Mouse (Mus musculus): ENCODE measurements at regions not wholly inside any gene's neighbourhood (a gene's known extent, or its start where the extent isn't known, plus 50 kb on each side); places are given as distances from the start of the nearest gene placed in this dataset.
"Not testable (repeated sequence)": the region's sequence is repeated elsewhere in the genome, so short reads cannot be mapped to it uniquely, and the experiment has no call there.

- no peaks in the 10 kb centered on the region for H3K4me1 ChIP-seq (ENCODE audit: insufficient read depth, low read depth, low read length)
- TF ChIP-seq CTCF (IDR thresholded peaks at IDR 0.05) (no peak), EP300 (IDR thresholded peaks at IDR 0.05) (peak; percentile 29; the same call in 1 of the 2 replicates)
- no peak overlapping the region for H3K27ac ChIP-seq (ENCODE audit: low read length)
- H3K9me3 ChIP-seq (ENCODE audit: low read length), result no peaks in the 10 kb centered on the region
- no peaks in the 10 kb centered on the region for H3K27me3 ChIP-seq (replicated peaks; ENCODE audit: insufficient read depth, low read length)
- no peaks in the 10 kb centered on the region for H3K36me3 ChIP-seq (ENCODE audit: insufficient read depth, low read length)
- H3K4me2 ChIP-seq (replicated peaks; ENCODE audit: low read depth, low read length), result no peak overlapping the region
- peak; percentile 62; the same call in 1 of the 2 replicates for ATAC-seq
- no peak overlapping the region for H3K9ac ChIP-seq (replicated peaks; ENCODE audit: low read depth)
- WGBS, result 57% methylated on average over 3 of the region's 3 CpGs
- no peak overlapping the region for H3K4me3 ChIP-seq (ENCODE audit: low read depth, low read length)
- peak; percentile 50 for DNase-seq (ENCODE audit: low spot score)
Observed at GRCm38 (mm10) chr2:16849916-16850315, 493.8 kb downstream of the Plxdc2 start.

GRCm38 (mm10) chr2:16860056-16860455 is 504.0 kb downstream of the Plxdc2 start:
- Histone ChIP-seq H3K27me3 (replicated peaks; ENCODE audit: insufficient read depth, low read length) (no peaks in the 10 kb centered on the region), H3K9me3 (ENCODE audit: low read length) (no peaks in the 10 kb centered on the region), H3K4me1 (ENCODE audit: insufficient read depth, low read depth, low read length) (no peaks in the 10 kb centered on the region), H3K36me3 (ENCODE audit: insufficient read depth, low read length) (no peaks in the 10 kb centered on the region), H3K9ac (replicated peaks; ENCODE audit: low read depth) (no peak overlapping the region), H3K27ac (ENCODE audit: low read length) (no peak overlapping the region), H3K4me2 (replicated peaks; ENCODE audit: low read depth, low read length) (no peak overlapping the region), H3K4me3 (ENCODE audit: low read depth, low read length) (no peak overlapping the region)
- no peak for ATAC-seq
- no peak for DNase-seq (ENCODE audit: low spot score)
- no peak for TF ChIP-seq EP300 (IDR thresholded peaks at IDR 0.05)
- 77% methylated on average over 5 of the region's 5 CpGs for WGBS

GRCm38 (mm10) chr2:16866163-16866852 is 510.2 kb downstream of the Plxdc2 start:
- H3K4me2 ChIP-seq (replicated peaks; ENCODE audit: low read depth, low read length), result no peak overlapping the region
- no peak overlapping the region for H3K27ac ChIP-seq (ENCODE audit: low read length)
- TF ChIP-seq CTCF (IDR thresholded peaks at IDR 0.05) (no peak), EP300 (IDR thresholded peaks at IDR 0.05) (no peak)
- WGBS, result 85% methylated on average over 4 of the region's 4 CpGs
- no peaks in the 10 kb centered on the region for H3K9me3 ChIP-seq (ENCODE audit: low read length)
- DNase-seq (ENCODE audit: low spot score) (no peak), ATAC-seq (no peak)
- no peaks in the 10 kb centered on the region for H3K36me3 ChIP-seq (ENCODE audit: insufficient read depth, low read length)
- no peaks in the 10 kb centered on the region for H3K4me1 ChIP-seq (ENCODE audit: insufficient read depth, low read depth, low read length)
- no peak overlapping the region for H3K4me3 ChIP-seq (ENCODE audit: low read depth, low read length)
- H3K27me3 ChIP-seq (replicated peaks; ENCODE audit: insufficient read depth, low read length), result no peaks in the 10 kb centered on the region
- no peak overlapping the region for H3K9ac ChIP-seq (replicated peaks; ENCODE audit: low read depth)

- not testable (repeated sequence) for ATAC-seq
Observed at GRCm38 (mm10) chr2:16892381-16892780, 536.3 kb downstream of the Plxdc2 start.

GRCm38 (mm10) chr2:16909246-16910038 is 553.3 kb downstream of the Plxdc2 start:
- H3K4me2 ChIP-seq (replicated peaks; ENCODE audit: low read depth, low read length), result no peak overlapping the region
- H3K4me3 ChIP-seq (ENCODE audit: low read depth, low read length), result no peak overlapping the region
- TF ChIP-seq EP300 (IDR thresholded peaks at IDR 0.05) (no peak), CTCF (IDR thresholded peaks at IDR 0.05) (no peak)
- DNase-seq (ENCODE audit: low spot score) (peak; percentile 43), ATAC-seq (peak; percentile 44; the same call in 1 of the 2 replicates)
- H3K27ac ChIP-seq (ENCODE audit: low read length), result no peak overlapping the region
- no peaks in the 10 kb centered on the region for H3K4me1 ChIP-seq (ENCODE audit: insufficient read depth, low read depth, low read length)
- 38% methylated on average over 1 of the region's 1 CpGs for WGBS
- no peaks in the 10 kb centered on the region for H3K9me3 ChIP-seq (ENCODE audit: low read length)
- H3K27me3 ChIP-seq (replicated peaks; ENCODE audit: insufficient read depth, low read length), result no peaks in the 10 kb centered on the region
- H3K9ac ChIP-seq (replicated peaks; ENCODE audit: low read depth), result no peak overlapping the region
- no peaks in the 10 kb centered on the region for H3K36me3 ChIP-seq (ENCODE audit: insufficient read depth, low read length)

More at GRCm38 (mm10) chr2:16892381-16892780, 536.3 kb downstream of the Plxdc2 start:
- H3K27me3 ChIP-seq (replicated peaks; ENCODE audit: insufficient read depth, low read length); H3K9me3 ChIP-seq (ENCODE audit: low read length); H3K4me2 ChIP-seq (replicated peaks; ENCODE audit: low read depth, low read length); H3K4me1 ChIP-seq (ENCODE audit: insufficient read depth, low read depth, low read length); H3K4me3 ChIP-seq (ENCODE audit: low read depth, low read length); H3K36me3 ChIP-seq (ENCODE audit: insufficient read depth, low read length); H3K9ac ChIP-seq (replicated peaks; ENCODE audit: low read depth); H3K27ac ChIP-seq (ENCODE audit: low read length); DNase-seq (ENCODE audit: low spot score): not testable (repeated sequence)
- WGBS, result 46% methylated on average over 6 of the region's 6 CpGs

- no peak overlapping the region for H3K9ac ChIP-seq (replicated peaks; ENCODE audit: low read depth)
- H3K27ac ChIP-seq (ENCODE audit: low read length), result no peak overlapping the region
- H3K27me3 ChIP-seq (replicated peaks; ENCODE audit: insufficient read depth, low read length), result no peaks in the 10 kb centered on the region
- H3K4me2 ChIP-seq (replicated peaks; ENCODE audit: low read depth, low read length), result no peak overlapping the region
- no peaks in the 10 kb centered on the region for H3K9me3 ChIP-seq (ENCODE audit: low read length)
- WGBS, result 22% methylated on average over 2 of the region's 2 CpGs
- peak; percentile 64 for TF ChIP-seq CTCF (IDR thresholded peaks at IDR 0.05)
- no peak for TF ChIP-seq EP300 (IDR thresholded peaks at IDR 0.05)
- no peak overlapping the region for H3K4me3 ChIP-seq (ENCODE audit: low read depth, low read length)
- H3K4me1 ChIP-seq (ENCODE audit: insufficient read depth, low read depth, low read length), result no peaks in the 10 kb centered on the region
- DNase-seq (ENCODE audit: low spot score), result peak; percentile 31
- no peaks in the 10 kb centered on the region for H3K36me3 ChIP-seq (ENCODE audit: insufficient read depth, low read length)
- ATAC-seq, result no peak
Observed at GRCm38 (mm10) chr2:16914633-16915032, 558.5 kb downstream of the Plxdc2 start.

All from lung, postnatal 0 days (tissue).